Mouse (Mus musculus) limb, embryonic 11.5 days (tissue): ENCODE results near the gene Nfe2l1. TPM values are rescaled to one million over a fixed set of nuclear protein-coding genes. Genes with fewer than 3 reads are reported as not detected.
"Not testable (repeated sequence)": the region's sequence is repeated elsewhere in the genome, so short reads cannot be mapped to it uniquely, and the experiment has no call there.

Experiments
- ATAC-seq: fragments of 200-750 bp; cut with Nextera tagmentation; 2 replicates; pipeline ENCODE4 v1.8.0; 2017; ENCODE audit warnings: low read depth; ENCODE audit not compliant: insufficient number of reproducible peaks, low FRiP score, low TSS enrichment
- DNase-seq: peaks from one replicate; pipeline ENCODE4 v3.0.0-alpha.2; 2015; ENCODE audit warnings: low spot score
- H3K27ac ChIP-seq: fragments of 300-500 bp; sonication (generic); replicated peaks from 2 replicates; pipeline ENCODE4 v1.5.1; 2014; ENCODE audit warnings: low read depth, mild to moderate bottlenecking, low read length
- H3K27me3 ChIP-seq: fragments of 300-500 bp; sonication (generic); 2 replicates; pipeline ENCODE4 v1.6.1; 2014; ENCODE audit warnings: mild to moderate bottlenecking, low read length, mixed read lengths; ENCODE audit not compliant: control insufficient read depth, insufficient read depth
- H3K36me3 ChIP-seq: fragments of 300-500 bp; sonication (generic); 2 replicates; pipeline ENCODE4 v1.6.1; 2014; ENCODE audit warnings: mild to moderate bottlenecking, low read length, moderate library complexity, mixed read lengths; ENCODE audit not compliant: control insufficient read depth, insufficient read depth
- H3K4me1 ChIP-seq: fragments of 300-500 bp; sonication (generic); 2 replicates; pipeline ENCODE4 v1.6.1; 2014; ENCODE audit warnings: low read length, mixed read lengths; ENCODE audit not compliant: control insufficient read depth, insufficient read depth
- H3K4me2 ChIP-seq: fragments of 300-500 bp; sonication (generic); 2 replicates; pipeline ENCODE4 v1.6.1; 2014; ENCODE audit warnings: low read depth, mild to moderate bottlenecking, moderate library complexity; ENCODE audit not compliant: severe bottlenecking
- H3K4me3 ChIP-seq: fragments of 300-500 bp; sonication (generic); 2 replicates; pipeline ENCODE4 v1.5.1; 2014; ENCODE audit warnings: low read depth, low read length
- H3K9ac ChIP-seq: fragments of 300-500 bp; sonication (generic); 2 replicates; pipeline ENCODE4 v1.6.1; 2014; ENCODE audit warnings: mild to moderate bottlenecking, low read length
- H3K9me3 ChIP-seq: fragments of 300-500 bp; sonication (generic); 2 replicates; pipeline ENCODE4 v1.6.1; 2016; ENCODE audit warnings: low read length; ENCODE audit not compliant: control insufficient read depth
- WGBS: fragments of 180-500 bp; shearing (Covaris S2); extraction: QIAGEN DNeasy Blood & Tissue Kit; methylation state at CpG from one replicate; pipeline ENCODE4 v1.1.7; 2014; 5-methylcytosine and 5-hydroxymethylcytosine counted together
- polyA plus RNA-seq: library from polyadenylated mRNA; unstranded; fragments of >200 nt; fragmentation: Nextera tagmentation; extraction: Ambion mirVana; gene quantifications from 2 replicates; pipeline ENCODE4 v1.2.1, GENCODE M21; 2014

Nfe2l1 gene
- polyA plus RNA-seq, 1 experiment from 2014 or later: 30.1 TPM

DNA sequence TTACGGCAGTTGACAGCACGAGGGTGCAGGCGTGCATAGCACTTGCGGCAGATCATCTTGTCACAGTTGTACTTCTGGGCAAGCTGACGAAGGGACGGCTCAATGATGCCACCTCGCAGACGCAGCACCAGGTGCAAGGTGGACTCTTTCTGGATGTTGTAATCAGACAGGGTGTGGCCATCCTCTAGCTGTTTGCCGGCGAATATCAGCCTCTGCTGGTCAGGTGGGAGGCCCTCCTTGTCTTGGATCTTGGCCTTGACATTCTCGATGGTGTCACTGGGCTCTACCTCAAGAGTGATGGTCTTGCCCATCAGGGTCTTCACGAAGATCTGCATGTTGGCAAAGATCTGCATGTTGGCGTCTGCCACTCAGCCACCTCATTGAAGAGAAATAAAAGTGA lies 34.3 kb downstream of the Nfe2l1 start:
- Histone ChIP-seq H3K9ac (no peak overlapping the region), H3K27me3 (no peaks in the 10 kb centered on the region), H3K27ac (no peak overlapping the region), H3K9me3 (no peaks in the 10 kb centered on the region), H3K4me3 (no peak overlapping the region), H3K36me3 (peaks cover 2% of the 10 kb centered on the region; the same call in 1 of the 2 replicates), H3K4me1 (0 out of 2 replicates have a peak, but pooled peaks cover 2% of the 10 kb centered on the region), H3K4me2 (no peak overlapping the region)
- 97% methylated on average over 13 of the region's 13 CpGs for WGBS
- ATAC-seq (no peak), DNase-seq (no peak)

DNA sequence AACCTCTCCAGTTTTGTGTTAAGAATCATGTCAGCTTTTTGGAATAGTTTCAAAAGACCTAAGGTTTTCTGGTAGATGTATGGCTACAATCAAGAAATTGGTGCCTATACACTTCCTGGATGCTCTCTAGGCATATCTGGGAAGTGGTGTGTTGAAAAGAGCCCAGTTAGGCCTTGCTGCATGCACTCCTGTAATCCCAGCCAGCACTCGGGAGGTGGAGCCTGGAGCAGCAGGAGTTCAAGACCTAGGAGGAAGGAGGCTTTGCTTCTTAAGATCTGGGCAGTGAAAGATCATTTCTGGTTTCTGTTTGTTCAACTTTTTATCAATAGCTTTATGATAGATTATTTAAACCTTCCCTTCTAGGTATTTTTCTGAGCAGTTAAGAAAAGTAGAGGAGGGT lies 39.1 kb downstream of the Nfe2l1 start:
- no peak overlapping the region for H3K27ac ChIP-seq
- H3K9ac ChIP-seq: no peak overlapping the region
- peak overlapping the region; percentile 94 for H3K4me2 ChIP-seq
- WGBS: 23% methylated on average over 1 of the region's 1 CpGs
- no peak for DNase-seq
- H3K36me3 ChIP-seq: peaks cover 2% of the 10 kb centered on the region; the same call in 1 of the 2 replicates
- no peaks in the 10 kb centered on the region for H3K9me3 ChIP-seq
- peaks cover 6% of the 10 kb centered on the region for H3K4me1 ChIP-seq
- no peak for ATAC-seq
- peak overlapping the region; percentile 91 for H3K4me3 ChIP-seq
- H3K27me3 ChIP-seq: no peaks in the 10 kb centered on the region

DNA sequence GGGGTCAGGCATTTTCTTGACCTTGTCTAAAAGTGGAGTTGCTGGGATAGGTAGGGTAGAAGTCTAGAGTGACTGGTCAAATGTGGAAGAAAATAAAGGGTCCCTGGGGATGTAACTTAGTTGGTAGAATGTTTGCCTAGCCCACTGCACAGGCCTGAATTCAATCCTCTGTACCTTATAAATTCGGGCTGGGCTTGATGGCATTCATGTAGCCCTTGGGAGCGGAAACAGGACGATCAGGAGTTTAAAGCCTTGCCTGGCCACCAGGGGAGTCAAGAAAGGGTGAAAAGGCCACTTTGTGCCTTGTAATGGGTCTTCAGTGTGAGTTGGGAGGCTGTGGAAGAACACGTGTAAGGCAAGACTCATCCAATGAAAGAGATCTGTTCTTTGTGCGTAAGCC lies 39.8 kb downstream of the Nfe2l1 start:
- Histone ChIP-seq H3K36me3 (no peaks in the 10 kb centered on the region), H3K4me1 (peaks cover 6% of the 10 kb centered on the region), H3K27me3 (no peaks in the 10 kb centered on the region), H3K9ac (peak overlapping the region; percentile 98), H3K27ac (no peak overlapping the region), H3K9me3 (no peaks in the 10 kb centered on the region), H3K4me2 (peak overlapping the region; percentile 94), H3K4me3 (peak overlapping the region; percentile 91)
- 9% methylated on average over 5 of the region's 5 CpGs for WGBS
- ATAC-seq (no peak), DNase-seq (no peak)

DNA sequence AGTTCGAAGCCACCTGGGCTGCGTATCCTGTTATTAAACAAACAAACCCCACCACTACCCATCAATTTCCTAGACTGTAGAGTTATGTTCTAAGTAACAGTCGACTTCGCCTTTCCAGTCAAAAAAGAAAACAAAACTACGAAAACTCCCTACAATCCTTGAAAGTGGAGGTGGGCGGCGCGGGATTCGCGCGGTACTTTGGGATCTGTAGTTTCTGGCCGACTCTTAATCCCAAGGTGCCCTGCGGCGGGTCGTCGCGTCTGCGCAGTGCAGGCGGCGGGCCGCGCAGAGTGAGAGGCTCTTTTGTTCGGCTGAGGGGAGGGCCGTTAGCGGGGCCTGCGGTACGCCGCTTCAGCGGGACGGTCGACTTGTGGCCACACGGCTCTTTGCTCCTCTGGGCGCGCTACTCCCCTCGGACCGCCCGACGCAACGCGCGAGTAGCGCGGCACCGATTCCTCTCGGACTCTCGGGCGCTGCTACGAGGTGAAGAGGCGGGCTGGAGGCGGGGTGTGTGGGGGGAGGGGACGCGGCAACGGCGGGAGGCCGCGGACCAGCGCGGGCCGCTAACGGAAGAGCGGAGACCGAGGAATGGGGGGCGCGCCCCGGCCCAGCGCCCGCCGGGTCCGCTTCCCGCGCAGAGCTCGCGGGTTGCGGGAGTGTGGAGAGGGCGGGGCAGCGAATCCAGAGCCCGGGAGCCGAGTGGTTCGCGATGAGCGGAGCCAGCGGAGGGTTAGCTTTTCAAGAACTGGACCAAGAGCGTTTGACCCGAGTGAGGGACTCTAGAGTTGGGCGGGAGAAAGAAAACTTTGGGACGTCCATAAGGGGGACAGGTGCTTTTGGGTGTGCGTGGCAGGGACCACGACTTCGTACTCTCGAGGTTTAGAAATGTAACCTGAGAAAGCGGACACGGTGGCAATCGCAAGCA lies 40.6 kb downstream of the Nfe2l1 start, which contains the start of gene Cbx1:
Cbx1 (plus strand) TSS at position 257 of the 925 bp plus-strand sequence.
- ATAC-seq (peak; percentile 95), DNase-seq (peak; percentile 94)
- H3K36me3 ChIP-seq: no peaks in the 10 kb centered on the region
- no peaks in the 10 kb centered on the region for H3K9me3 ChIP-seq
- H3K4me3 ChIP-seq: peak within 1 kb of the TSS; percentile 91
- H3K27me3 ChIP-seq: no peaks in the 10 kb centered on the region
- H3K4me2 ChIP-seq: peak within 1 kb of the TSS; percentile 94
- peak within 1 kb of the TSS; percentile 98 for H3K9ac ChIP-seq
- peaks cover 6% of the 10 kb centered on the region for H3K4me1 ChIP-seq
- 1% methylated on average over 93 of the region's 93 CpGs for WGBS
- H3K27ac ChIP-seq: peak within 1 kb of the TSS; percentile 96

DNA sequence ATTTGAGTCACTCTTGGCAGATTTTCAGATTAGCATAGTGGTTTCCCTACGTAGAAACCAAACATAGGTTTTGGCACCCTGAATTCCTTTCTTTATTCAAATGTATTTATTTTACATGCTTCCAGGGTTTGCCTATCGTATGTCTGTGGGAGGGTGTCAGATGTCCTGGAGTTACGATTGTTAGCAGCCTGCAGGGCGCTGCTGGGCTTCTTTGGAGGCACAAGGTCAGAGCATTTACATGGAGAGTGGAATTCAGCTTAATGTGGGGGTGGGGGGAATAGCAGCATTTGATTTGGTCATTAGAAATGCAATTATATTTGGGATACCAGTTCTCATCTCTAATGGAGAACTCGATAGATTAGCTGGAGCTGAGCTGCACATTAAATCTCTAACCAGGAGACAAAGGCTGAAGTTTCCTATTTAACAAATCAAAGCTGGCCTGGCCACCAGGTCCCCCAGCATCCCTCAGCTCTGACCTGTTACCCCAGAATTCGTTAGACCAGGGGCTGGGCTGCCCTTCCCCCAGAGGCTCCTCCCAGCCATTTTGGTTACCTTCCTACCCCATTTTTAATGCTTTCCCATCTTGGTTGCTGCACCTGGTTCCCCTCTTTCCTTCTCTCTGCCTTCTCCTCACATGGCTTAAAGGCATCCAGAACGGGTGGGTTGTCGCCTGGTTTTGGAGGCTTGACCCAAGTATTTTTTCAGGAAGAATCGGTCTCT lies 42.9 kb downstream of the Nfe2l1 start:
- Histone ChIP-seq H3K4me3 (no peak overlapping the region), H3K9ac (no peak overlapping the region), H3K36me3 (no peaks in the 10 kb centered on the region), H3K4me2 (no peak overlapping the region), H3K4me1 (peaks cover 6% of the 10 kb centered on the region), H3K27me3 (no peaks in the 10 kb centered on the region), H3K27ac (no peak overlapping the region), H3K9me3 (no peaks in the 10 kb centered on the region)
- DNase-seq (no peak), ATAC-seq (no peak)
- 31% methylated on average over 9 of the region's 9 CpGs for WGBS

DNA sequence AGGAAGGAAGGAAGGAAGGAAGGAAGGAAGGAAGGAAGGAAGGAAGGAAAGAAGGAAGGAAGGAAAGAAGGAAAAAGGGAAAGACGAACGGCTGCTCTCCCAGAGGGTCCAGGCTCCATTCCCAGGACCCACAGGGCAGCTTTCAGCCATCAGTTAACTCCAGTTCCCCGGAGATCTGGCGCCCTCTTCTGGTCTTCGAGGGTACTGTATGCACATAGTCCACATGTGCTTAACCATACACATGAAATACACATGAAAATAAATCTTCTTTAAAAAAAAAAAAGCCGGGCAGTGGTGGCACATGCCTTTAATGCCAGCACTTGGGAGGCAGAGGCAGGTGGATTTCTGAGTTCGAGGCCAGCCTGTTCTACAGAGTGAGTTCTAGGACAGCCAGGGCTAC lies 44.9 kb downstream of the Nfe2l1 start:
- DNase-seq: peak; percentile 89
- not testable (repeated sequence) for H3K27me3 ChIP-seq, H3K27ac ChIP-seq, H3K9ac ChIP-seq, H3K4me1 ChIP-seq, H3K9me3 ChIP-seq, H3K4me3 ChIP-seq, H3K36me3 ChIP-seq, H3K4me2 ChIP-seq, ATAC-seq
- 16% methylated on average over 7 of the region's 7 CpGs for WGBS

DNA sequence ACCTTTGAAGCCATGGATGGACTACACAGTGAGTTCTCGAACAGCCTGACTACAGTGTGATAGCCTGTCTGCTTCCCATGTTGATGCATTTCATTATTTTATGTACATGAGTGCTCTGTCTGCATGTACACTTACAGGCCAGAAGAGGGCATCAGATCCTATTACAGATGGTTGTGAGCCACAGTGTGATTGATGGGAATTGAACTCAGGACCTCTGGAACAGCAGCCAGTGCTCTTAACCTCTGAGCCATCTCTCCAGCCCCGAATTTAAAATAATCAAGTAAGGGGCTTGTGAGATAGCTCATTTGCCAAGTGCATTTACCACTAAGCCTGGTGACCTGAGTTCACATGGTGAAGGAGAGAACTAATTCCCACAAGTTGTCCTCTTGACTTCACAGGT lies 48.3 kb downstream of the Nfe2l1 start:
- WGBS: 87% methylated on average over 2 of the region's 2 CpGs
- ATAC-seq (no peak), DNase-seq (no peak)
- no peak overlapping the region for H3K9ac ChIP-seq
- H3K27ac ChIP-seq: no peak overlapping the region
- no peaks in the 10 kb centered on the region for H3K27me3 ChIP-seq
- H3K4me1 ChIP-seq: peaks cover 3% of the 10 kb centered on the region
- H3K9me3 ChIP-seq: no peaks in the 10 kb centered on the region
- no peak overlapping the region for H3K4me3 ChIP-seq
- H3K4me2 ChIP-seq: no peak overlapping the region
- no peaks in the 10 kb centered on the region for H3K36me3 ChIP-seq

DNA sequence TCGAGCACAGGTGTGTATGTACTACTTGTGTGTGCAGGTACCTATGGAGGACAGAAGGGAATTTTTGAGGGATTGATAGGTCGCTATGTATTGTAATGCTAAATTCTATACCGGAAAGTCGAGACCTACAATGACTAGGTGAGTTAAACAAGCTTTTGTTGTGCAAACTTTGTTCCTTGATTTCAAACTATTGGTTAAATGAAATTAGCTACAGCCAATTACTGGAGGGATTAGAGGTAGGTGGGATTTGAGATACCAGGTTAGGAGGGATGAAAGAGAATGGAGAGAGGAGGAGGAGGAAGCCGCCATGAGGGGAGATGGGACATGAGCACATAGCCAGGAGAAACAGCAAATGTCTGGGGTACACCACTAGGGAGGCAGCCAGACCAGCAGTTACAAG lies 49.5 kb downstream of the Nfe2l1 start:
- Histone ChIP-seq H3K27me3 (no peaks in the 10 kb centered on the region), H3K27ac (no peak overlapping the region), H3K4me1 (peaks cover 5% of the 10 kb centered on the region; the same call in 1 of the 2 replicates), H3K9ac (no peak overlapping the region), H3K36me3 (no peaks in the 10 kb centered on the region), H3K4me2 (no peak overlapping the region), H3K4me3 (no peak overlapping the region), H3K9me3 (no peaks in the 10 kb centered on the region)
- WGBS: 73% methylated on average over 5 of the region's 5 CpGs
- ATAC-seq (no peak), DNase-seq (no peak)
